Mouse (Mus musculus): Measurements from ENCODE around the gene Hnrnpll. TPM values are rescaled to one million over a fixed set of nuclear protein-coding genes. Genes with fewer than 3 reads are reported as not detected.

Hnrnpll gene
- polyA plus RNA-seq (2015; fragmentation: Nextera tagmentation; extraction: Ambion mirVana): 64.6 and 64.9 TPM in 2 replicates

DNA sequence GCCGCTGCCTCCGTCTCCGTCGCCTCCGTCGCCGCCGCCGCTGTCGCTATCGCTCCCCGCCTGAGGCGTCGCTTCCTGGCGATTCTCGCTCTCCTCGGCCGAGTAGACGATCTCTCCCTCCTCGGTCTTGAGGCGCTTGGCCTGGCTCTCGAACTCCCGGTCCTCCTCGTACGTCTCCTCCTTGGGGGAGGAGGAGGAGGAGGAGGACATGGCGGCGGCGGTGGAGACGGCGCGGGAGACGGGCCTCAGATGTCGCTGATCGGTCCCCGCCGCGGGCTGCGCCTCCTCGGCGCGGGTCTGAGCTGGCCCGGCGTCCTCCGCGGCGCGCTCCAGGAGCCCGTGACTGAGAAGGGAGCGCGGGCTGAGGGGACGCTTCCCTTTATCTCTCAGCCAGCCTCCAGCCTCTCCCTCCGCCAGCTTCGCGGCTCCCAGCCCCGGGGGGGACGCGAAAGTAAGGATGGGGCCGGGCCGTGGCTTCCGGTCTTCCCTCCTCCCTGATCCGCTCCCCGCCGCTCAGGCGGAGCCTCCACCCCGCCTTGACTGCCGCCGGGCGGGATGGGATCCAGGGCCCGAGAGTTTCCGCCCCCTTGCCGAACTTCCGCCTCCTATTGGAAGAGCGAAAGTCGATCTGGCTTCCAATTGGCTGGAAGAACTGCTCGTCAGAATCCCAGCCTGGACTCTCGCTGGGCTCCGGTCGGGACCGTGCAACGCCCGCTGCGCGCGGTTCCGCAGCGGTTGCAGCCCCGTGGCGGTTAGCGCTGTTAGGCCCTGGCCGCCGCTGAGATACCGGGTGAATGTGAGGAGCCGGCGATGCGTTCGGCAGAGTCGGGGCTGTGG is at the start of gene Hnrnpll:
TSS of gene Hnrnpll (minus strand) at position 552 of the 837 bp plus-strand sequence.
- Histone ChIP-seq H3K9ac (ENCODE audit: low read length) (peak within 1 kb of the TSS; percentile 96), H3K27me3 (ENCODE audit: control insufficient read depth, insufficient read depth, low read depth, low read length) (no peaks in the 10 kb centered on the region), H3K4me2 (ENCODE audit: low read depth, low read length) (peak within 1 kb of the TSS; percentile 76), H3K9me3 (ENCODE audit: control insufficient read depth, low read length) (no peaks in the 10 kb centered on the region), H3K4me1 (replicated peaks; ENCODE audit: control insufficient read depth, insufficient read depth, low read length) (peaks cover 13% of the 10 kb centered on the region), H3K4me3 (ENCODE audit: low read length) (peak within 1 kb of the TSS; percentile 82), H3K36me3 (ENCODE audit: control insufficient read depth, insufficient read depth, low read length) (no peaks in the 10 kb centered on the region), H3K27ac (ENCODE audit: low read length) (peak within 1 kb of the TSS; percentile 100)
- WGBS: under 1% methylated on average over 90 of the region's 97 CpGs
- peak; percentile 98 for ATAC-seq (ENCODE audit: low read depth)

GRCm38 (mm10) chr17:80105348-80105978 is 43.3 kb upstream of the Hnrnpll start:
- WGBS: 77% methylated on average over 10 of the region's 10 CpGs
- Histone ChIP-seq H3K4me1 (replicated peaks; ENCODE audit: control insufficient read depth, insufficient read depth, low read length) (no peaks in the 10 kb centered on the region), H3K27ac (ENCODE audit: low read length) (no peak overlapping the region), H3K9ac (ENCODE audit: low read length) (no peak overlapping the region), H3K4me3 (ENCODE audit: low read length) (no peak overlapping the region), H3K36me3 (ENCODE audit: control insufficient read depth, insufficient read depth, low read length) (no peaks in the 10 kb centered on the region), H3K9me3 (ENCODE audit: control insufficient read depth, low read length) (no peaks in the 10 kb centered on the region; the same call in 1 of the 2 replicates), H3K27me3 (ENCODE audit: control insufficient read depth, insufficient read depth, low read depth, low read length) (no peaks in the 10 kb centered on the region), H3K4me2 (ENCODE audit: low read depth, low read length) (no peak overlapping the region)
- no peak for ATAC-seq (ENCODE audit: low read depth)

DNA sequence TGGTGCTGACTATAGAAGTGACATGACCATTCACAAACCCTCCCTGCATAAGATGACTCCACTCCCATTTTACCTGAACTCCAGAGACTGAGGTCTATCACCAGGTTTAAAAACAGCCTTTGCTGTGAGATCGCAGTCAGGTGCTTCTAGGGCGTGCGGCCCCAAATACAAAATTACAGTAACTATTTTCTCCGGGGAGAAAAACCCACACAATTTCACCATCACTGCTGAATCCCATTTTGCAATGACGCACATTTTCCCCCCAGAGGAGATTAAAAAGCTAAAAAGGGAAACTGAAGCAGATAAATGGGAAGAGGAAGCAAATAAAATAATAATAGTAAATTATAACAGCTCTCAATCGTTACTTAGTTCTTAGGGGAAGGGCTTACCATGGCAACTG is 37.7 kb upstream of the Hnrnpll start:
- no peaks in the 10 kb centered on the region for H3K27me3 ChIP-seq (ENCODE audit: control insufficient read depth, insufficient read depth, low read depth, low read length)
- ATAC-seq (ENCODE audit: low read depth): no peak
- H3K27ac ChIP-seq (ENCODE audit: low read length): no peak overlapping the region
- no peak overlapping the region for H3K9ac ChIP-seq (ENCODE audit: low read length)
- no peak overlapping the region for H3K4me2 ChIP-seq (ENCODE audit: low read depth, low read length)
- H3K9me3 ChIP-seq (ENCODE audit: control insufficient read depth, low read length): no peaks in the 10 kb centered on the region; the same call in 1 of the 2 replicates
- H3K36me3 ChIP-seq (ENCODE audit: control insufficient read depth, insufficient read depth, low read length): no peaks in the 10 kb centered on the region
- WGBS: 68% methylated on average over 6 of the region's 6 CpGs
- H3K4me3 ChIP-seq (ENCODE audit: low read length): no peak overlapping the region
- no peaks in the 10 kb centered on the region for H3K4me1 ChIP-seq (replicated peaks; ENCODE audit: control insufficient read depth, insufficient read depth, low read length)

DNA sequence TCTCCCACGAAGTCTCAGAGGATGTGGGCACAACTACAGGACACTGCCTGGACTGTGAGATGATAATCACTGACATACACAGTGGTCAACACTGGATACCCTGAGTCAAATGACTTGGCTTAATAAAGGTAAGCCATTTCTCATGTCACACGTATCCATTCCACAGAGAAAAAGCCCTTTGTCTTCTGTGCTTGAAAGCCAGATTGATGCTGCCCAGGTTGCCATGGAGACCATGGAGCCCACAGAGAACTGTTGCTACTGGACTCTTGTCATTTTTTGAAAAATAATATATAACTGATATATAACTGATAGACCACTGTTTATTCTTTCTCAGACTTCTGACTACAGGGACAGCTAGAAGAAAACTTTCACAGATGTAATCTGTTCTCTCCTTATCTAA is 35.1 kb upstream of the Hnrnpll start:
- Histone ChIP-seq H3K9me3 (ENCODE audit: control insufficient read depth, low read length) (no peaks in the 10 kb centered on the region; the same call in 1 of the 2 replicates), H3K36me3 (ENCODE audit: control insufficient read depth, insufficient read depth, low read length) (no peaks in the 10 kb centered on the region), H3K9ac (ENCODE audit: low read length) (no peak overlapping the region), H3K4me3 (ENCODE audit: low read length) (no peak overlapping the region), H3K4me2 (ENCODE audit: low read depth, low read length) (no peak overlapping the region), H3K27ac (ENCODE audit: low read length) (no peak overlapping the region), H3K27me3 (ENCODE audit: control insufficient read depth, insufficient read depth, low read depth, low read length) (no peaks in the 10 kb centered on the region), H3K4me1 (replicated peaks; ENCODE audit: control insufficient read depth, insufficient read depth, low read length) (no peaks in the 10 kb centered on the region)
- WGBS: 17% methylated on average over 2 of the region's 2 CpGs
- no peak for ATAC-seq (ENCODE audit: low read depth)

GRCm38 (mm10) chr17:80096720-80097114 is 34.6 kb upstream of the Hnrnpll start:
- Histone ChIP-seq H3K36me3 (ENCODE audit: control insufficient read depth, insufficient read depth, low read length) (no peaks in the 10 kb centered on the region), H3K4me2 (ENCODE audit: low read depth, low read length) (peak overlapping the region; percentile 55), H3K9ac (ENCODE audit: low read length) (no peak overlapping the region), H3K4me3 (ENCODE audit: low read length) (no peak overlapping the region; the same call in 1 of the 2 replicates), H3K9me3 (ENCODE audit: control insufficient read depth, low read length) (no peaks in the 10 kb centered on the region; the same call in 1 of the 2 replicates), H3K27me3 (ENCODE audit: control insufficient read depth, insufficient read depth, low read depth, low read length) (no peaks in the 10 kb centered on the region), H3K27ac (ENCODE audit: low read length) (peak overlapping the region; percentile 62; the same call in 1 of the 2 replicates), H3K4me1 (replicated peaks; ENCODE audit: control insufficient read depth, insufficient read depth, low read length) (no peaks in the 10 kb centered on the region)
- WGBS: 74% methylated on average over 8 of the region's 8 CpGs
- no peak for ATAC-seq (ENCODE audit: low read depth)

DNA sequence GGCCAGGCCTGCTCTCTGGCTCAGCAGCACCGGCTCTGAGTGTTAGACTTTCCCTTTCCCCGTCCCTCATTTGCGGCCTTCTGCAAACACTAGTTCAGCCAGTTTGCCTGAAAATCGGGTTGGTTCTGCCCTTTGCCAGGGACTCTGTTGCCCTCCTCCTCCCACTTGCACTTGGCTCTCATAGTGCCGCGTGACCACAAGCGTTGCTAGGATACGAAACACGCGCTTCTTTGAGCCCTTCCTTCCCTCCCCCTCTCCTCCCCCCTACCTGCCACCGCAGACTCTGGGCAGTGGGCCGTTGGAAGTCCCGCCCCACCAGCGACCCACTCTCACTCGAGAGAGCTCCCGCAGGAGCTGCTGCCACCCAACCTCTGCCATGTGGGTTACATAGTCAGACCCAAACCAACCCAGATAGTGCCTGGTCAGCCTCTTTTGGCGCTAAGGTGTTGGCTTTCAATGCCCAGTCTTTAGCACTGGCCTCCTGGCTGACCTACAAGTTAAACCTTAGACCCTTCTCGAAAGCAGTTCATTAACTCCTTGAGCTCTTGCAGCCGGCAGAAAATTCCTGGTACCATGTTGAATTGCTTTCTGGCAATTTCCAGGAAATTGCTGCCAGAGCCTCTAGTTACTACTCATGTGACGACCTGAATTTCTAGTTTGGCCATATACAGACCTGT is 34.0 kb upstream of the Hnrnpll start:
- peak; percentile 93 for ATAC-seq (ENCODE audit: low read depth)
- H3K27me3 ChIP-seq (ENCODE audit: control insufficient read depth, insufficient read depth, low read depth, low read length): no peaks in the 10 kb centered on the region
- no peaks in the 10 kb centered on the region; the same call in 1 of the 2 replicates for H3K9me3 ChIP-seq (ENCODE audit: control insufficient read depth, low read length)
- H3K27ac ChIP-seq (ENCODE audit: low read length): peak overlapping the region; percentile 77
- no peaks in the 10 kb centered on the region for H3K36me3 ChIP-seq (ENCODE audit: control insufficient read depth, insufficient read depth, low read length)
- H3K4me3 ChIP-seq (ENCODE audit: low read length): peak overlapping the region; percentile 29
- H3K9ac ChIP-seq (ENCODE audit: low read length): peak overlapping the region; percentile 33
- no peaks in the 10 kb centered on the region for H3K4me1 ChIP-seq (replicated peaks; ENCODE audit: control insufficient read depth, insufficient read depth, low read length)
- WGBS: 13% methylated on average over 20 of the region's 20 CpGs
- H3K4me2 ChIP-seq (ENCODE audit: low read depth, low read length): peak overlapping the region; percentile 55

GRCm38 (mm10) chr17:80095254-80095899 is 33.2 kb upstream of the Hnrnpll start:
- H3K4me3 ChIP-seq (ENCODE audit: low read length): peak overlapping the region; percentile 29
- H3K9me3 ChIP-seq (ENCODE audit: control insufficient read depth, low read length): no peaks in the 10 kb centered on the region; the same call in 1 of the 2 replicates
- peak overlapping the region; percentile 33 for H3K9ac ChIP-seq (ENCODE audit: low read length)
- H3K4me2 ChIP-seq (ENCODE audit: low read depth, low read length): peak overlapping the region; percentile 55
- WGBS: 58% methylated on average over 9 of the region's 9 CpGs
- H3K27ac ChIP-seq (ENCODE audit: low read length): peak overlapping the region; percentile 77
- no peaks in the 10 kb centered on the region for H3K4me1 ChIP-seq (replicated peaks; ENCODE audit: control insufficient read depth, insufficient read depth, low read length)
- no peaks in the 10 kb centered on the region for H3K27me3 ChIP-seq (ENCODE audit: control insufficient read depth, insufficient read depth, low read depth, low read length)
- ATAC-seq (ENCODE audit: low read depth): peak; percentile 48; the same call in 1 of the 2 replicates
- no peaks in the 10 kb centered on the region for H3K36me3 ChIP-seq (ENCODE audit: control insufficient read depth, insufficient read depth, low read length)

GRCm38 (mm10) chr17:80091879-80092549 is 29.9 kb upstream of the Hnrnpll start:
- no peak for ATAC-seq (ENCODE audit: low read depth)
- WGBS: 48% methylated on average over 6 of the region's 6 CpGs

More at GRCm38 (mm10) chr17:80091879-80092549, 29.9 kb upstream of the Hnrnpll start:
- H3K4me1 ChIP-seq (replicated peaks; ENCODE audit: control insufficient read depth, insufficient read depth, low read length): 0 out of 2 replicates have a peak, but pooled peaks cover 2% of the 10 kb centered on the region
- no peak overlapping the region for H3K27ac ChIP-seq (ENCODE audit: low read length)
- no peak overlapping the region for H3K9ac ChIP-seq (ENCODE audit: low read length)
- H3K9me3 ChIP-seq (ENCODE audit: control insufficient read depth, low read length): no peaks in the 10 kb centered on the region
- no peak overlapping the region for H3K4me2 ChIP-seq (ENCODE audit: low read depth, low read length)
- no peaks in the 10 kb centered on the region for H3K36me3 ChIP-seq (ENCODE audit: control insufficient read depth, insufficient read depth, low read length)
- H3K27me3 ChIP-seq (ENCODE audit: control insufficient read depth, insufficient read depth, low read depth, low read length): no peaks in the 10 kb centered on the region
- no peak overlapping the region for H3K4me3 ChIP-seq (ENCODE audit: low read length)
